Mouse (Mus musculus) common myeloid progenitor, adult 5-6 weeks (primary cell): ENCODE results near the gene Gstt4. TPM values are rescaled to one million over a fixed set of nuclear protein-coding genes. Genes with fewer than 3 reads are reported as not detected.

Source experiments
- total RNA-seq: library from RNA; stranded (forward); fragments of 200-1000, 187-1606 nt; gene quantifications from 2 replicates; pipeline ENCODE4 v1.2.3, GENCODE M21; 2017

Gstt4 gene
- total RNA-seq, 1 experiment from 2014 or later, result not detected

Other genes starting within 250 kb of the Gstt4 start
- gene Ggt5, start 233.2 kb downstream of the Gstt4 start, total RNA-seq, result 4.6 and 7.8 TPM in 2 replicates
- 0.59 TPM in 1 of 2 replicates, not detected in the other for gene Susd2, start 178.5 kb downstream of the Gstt4 start, total RNA-seq
- 23.0 and 38.6 TPM in 2 replicates for gene Cabin1, start 58.2 kb downstream of the Gstt4 start, total RNA-seq
- gene Ddt, start 49.1 kb downstream of the Gstt4 start, total RNA-seq, result 36.5 and 63.9 TPM in 2 replicates
- not detected in 2 replicates for gene Gm20441, start 41.6 kb downstream of the Gstt4 start, total RNA-seq
- gene Gstt3, start 41.1 kb downstream of the Gstt4 start, total RNA-seq, result 2.3 and 7.5 TPM in 2 replicates
- 0.63 and 0.96 TPM in 2 replicates for gene Gstt1, start 24.0 kb downstream of the Gstt4 start, total RNA-seq
- gene Gstt2, start 14.9 kb upstream of the Gstt4 start, total RNA-seq, result 10.7 and 19.0 TPM in 2 replicates
- gene Mif, start 37.7 kb upstream of the Gstt4 start, total RNA-seq, result 521 and 525 TPM in 2 replicates
- not detected in 2 replicates for gene Derl3, start 70.9 kb upstream of the Gstt4 start, total RNA-seq
- 76.4 and 88.3 TPM in 2 replicates for gene Smarcb1, start 99.1 kb upstream of the Gstt4 start, total RNA-seq
- gene Chchd10, start 110.6 kb upstream of the Gstt4 start, total RNA-seq, result 39.6 and 50.1 TPM in 2 replicates
- gene Mmp11, start 114.0 kb upstream of the Gstt4 start, total RNA-seq, result 1.6 TPM in 1 of 2 replicates, not detected in the other
- gene Gm867, start 118.1 kb upstream of the Gstt4 start, total RNA-seq, result not detected in 2 replicates
- gene Vpreb3, start 120.5 kb upstream of the Gstt4 start, total RNA-seq, result not detected in 2 replicates
- 0.46 TPM in 1 of 2 replicates, not detected in the other for gene Gm5134, start 132.0 kb upstream of the Gstt4 start, total RNA-seq
- 10.1 and 13.1 TPM in 2 replicates for gene Zfp280b, start 210.1 kb upstream of the Gstt4 start, total RNA-seq